Mouse (Mus musculus) heart, embryonic 11.5 days (tissue): ENCODE data around the gene Mrpl52. TPM values are rescaled to one million over a fixed set of nuclear protein-coding genes. Genes with fewer than 3 reads are reported as not detected.

ENCODE experiments used
- ATAC-seq: fragments of 200-750 bp; cut with Nextera tagmentation; replicated peaks from 2 replicates; pipeline ENCODE4 v1.8.0; 2017; ENCODE audit warnings: moderate library complexity; ENCODE audit not compliant: insufficient number of reproducible peaks, low FRiP score, low TSS enrichment
- H3K27ac ChIP-seq: fragments of 300-500 bp; sonication (generic); 2 replicates; pipeline ENCODE4 v1.5.1; 2014; ENCODE audit warnings: mild to moderate bottlenecking, low read depth, low read length
- H3K27me3 ChIP-seq: fragments of 300-500 bp; sonication (generic); 2 replicates; pipeline ENCODE4 v1.6.1; 2014; ENCODE audit warnings: mild to moderate bottlenecking, low read length, mixed read lengths; ENCODE audit not compliant: control insufficient read depth, insufficient read depth
- H3K36me3 ChIP-seq: fragments of 300-500 bp; sonication (generic); 2 replicates; pipeline ENCODE4 v1.6.1; 2014; ENCODE audit warnings: mild to moderate bottlenecking, low read length, moderate library complexity, mixed read lengths; ENCODE audit not compliant: control insufficient read depth, insufficient read depth
- H3K4me1 ChIP-seq: fragments of 300-500 bp; sonication (generic); 2 replicates; pipeline ENCODE4 v1.6.1; 2014; ENCODE audit warnings: low read length; ENCODE audit not compliant: control insufficient read depth, insufficient read depth
- H3K4me2 ChIP-seq: fragments of 300-500 bp; sonication (generic); 2 replicates; pipeline ENCODE4 v1.6.1; 2014; ENCODE audit warnings: mild to moderate bottlenecking, moderate library complexity
- H3K4me3 ChIP-seq: fragments of 300-500 bp; sonication (generic); 2 replicates; pipeline ENCODE4 v1.5.1; 2014; ENCODE audit warnings: low read depth, low read length
- H3K9ac ChIP-seq: fragments of 300-500 bp; sonication (generic); 2 replicates; pipeline ENCODE4 v1.6.1; 2014; ENCODE audit warnings: mild to moderate bottlenecking, low read depth, low read length, moderate library complexity
- H3K9me3 ChIP-seq: fragments of 300-500 bp; sonication (generic); replicated peaks from 2 replicates; pipeline ENCODE4 v1.6.1; 2016; ENCODE audit warnings: low read length; ENCODE audit not compliant: control insufficient read depth
- whole genome bisulfite sequencing: fragments of 180-500 bp; shearing (Covaris S2); extraction: QIAGEN DNeasy Blood & Tissue Kit; methylation state at CpG from one replicate; pipeline ENCODE4 v1.1.7; 2014; ENCODE audit not compliant: insufficient replicate concordance; 5-methylcytosine and 5-hydroxymethylcytosine counted together
- polyA plus RNA-seq: library from polyadenylated mRNA; unstranded; fragments of >200 nt; fragmentation: Nextera tagmentation; extraction: Ambion mirVana; gene quantifications from 2 replicates; pipeline ENCODE4 v1.2.1, GENCODE M21; 2014

The Mrpl52 gene
- polyA plus RNA-seq, 1 experiment from 2014 or later = 250 TPM

DNA sequence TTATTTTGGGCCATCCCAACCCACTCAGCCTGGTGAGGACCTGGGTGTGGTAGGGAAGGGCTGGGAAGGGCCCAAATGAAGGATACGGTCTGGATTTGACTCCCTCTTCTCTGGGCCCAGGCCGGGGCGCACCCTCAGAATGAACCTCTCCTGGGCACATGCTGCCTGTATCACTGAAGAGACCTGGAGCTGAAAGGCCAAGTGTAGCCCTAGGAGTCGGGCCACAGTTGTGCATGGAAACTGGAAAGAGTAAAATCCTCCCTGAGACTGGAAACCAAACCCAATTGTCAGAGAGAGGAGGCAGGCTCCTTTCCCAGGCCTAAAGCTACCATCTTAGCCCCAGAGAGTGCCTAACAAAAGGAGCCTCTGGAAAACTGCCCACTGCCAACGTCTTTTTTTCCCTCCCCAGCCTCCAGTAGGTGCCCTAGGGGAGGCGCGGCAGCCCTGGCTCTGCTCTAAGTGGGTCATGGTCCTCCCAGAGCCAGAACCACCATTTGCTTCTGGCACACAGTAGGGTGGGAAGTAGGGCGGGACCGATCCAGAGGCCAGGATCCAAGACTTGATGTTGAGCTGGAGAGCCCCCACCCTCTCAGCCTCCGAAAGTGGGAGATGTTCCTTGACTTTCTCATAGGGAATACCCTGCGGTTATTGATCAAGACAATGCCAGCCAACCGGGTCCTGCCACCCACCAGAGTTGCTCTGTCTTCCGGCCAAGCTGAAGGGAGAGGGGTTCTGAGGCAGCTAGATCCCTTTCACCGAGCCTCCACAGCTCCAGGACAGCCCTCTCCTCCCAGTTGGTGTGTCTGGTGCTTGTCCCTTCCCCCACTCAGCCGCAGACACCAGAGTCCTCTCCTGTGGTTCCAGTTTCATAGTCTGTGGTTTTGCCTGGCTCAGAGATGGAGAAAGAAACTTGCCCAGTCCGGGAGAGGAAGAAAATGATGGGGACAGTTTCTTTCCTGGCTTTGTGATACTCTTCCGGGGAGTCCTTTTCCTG, 6.4 kb downstream of the Mrpl52 start:
- no peak for ATAC-seq
- Histone ChIP-seq H3K4me3 (peak overlapping the region; percentile 82), H3K9me3 (no peaks in the 10 kb centered on the region), H3K36me3 (peaks cover 6% of the 10 kb centered on the region), H3K27me3 (no peaks in the 10 kb centered on the region), H3K4me1 (peaks cover 34% of the 10 kb centered on the region), H3K27ac (peak overlapping the region; percentile 96), H3K4me2 (peak overlapping the region; percentile 83), H3K9ac (peak overlapping the region; percentile 99)
- 24% methylated on average over 17 of the region's 17 CpGs for WGBS

DNA sequence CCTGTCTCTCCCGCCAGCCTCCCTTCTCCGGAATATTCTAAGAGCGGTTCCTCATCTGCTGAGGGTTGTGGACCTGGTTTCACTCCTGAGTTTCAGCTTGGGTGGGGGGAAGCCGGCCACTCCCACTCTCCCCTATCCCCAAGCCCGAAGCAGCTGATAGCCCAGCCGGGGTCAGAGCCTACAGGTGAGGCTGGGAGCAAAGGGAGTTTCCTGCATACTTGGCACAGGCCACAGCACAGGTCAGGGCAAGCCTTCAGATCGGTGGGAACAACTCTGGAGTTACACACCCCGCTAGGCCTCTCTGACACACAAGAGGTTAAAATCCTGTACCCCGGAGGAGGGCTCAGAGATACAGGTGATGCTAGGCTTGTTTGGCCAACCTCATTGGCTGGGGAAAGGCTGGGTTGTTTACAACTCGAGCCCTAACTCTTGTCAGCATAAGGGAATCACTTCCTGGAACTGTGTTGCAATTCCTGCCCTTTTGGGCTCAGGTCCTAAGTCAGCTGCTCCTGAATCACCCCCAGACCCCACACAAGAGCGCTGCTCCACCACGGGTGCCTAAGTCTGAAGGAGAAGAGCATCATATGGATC, 7.3 kb downstream of the Mrpl52 start:
- WGBS = 60% methylated on average over 12 of the region's 12 CpGs
- no peaks in the 10 kb centered on the region for H3K9me3 ChIP-seq
- ATAC-seq = no peak
- peaks cover 12% of the 10 kb centered on the region for H3K36me3 ChIP-seq
- H3K9ac ChIP-seq = 0 out of 2 replicates have a peak overlapping the region, but pooled peaks have one; percentile 28
- H3K27ac ChIP-seq = no peak overlapping the region
- H3K27me3 ChIP-seq = no peaks in the 10 kb centered on the region
- H3K4me1 ChIP-seq = peaks cover 34% of the 10 kb centered on the region
- peak overlapping the region; percentile 83 for H3K4me2 ChIP-seq
- peak overlapping the region; percentile 82 for H3K4me3 ChIP-seq

DNA sequence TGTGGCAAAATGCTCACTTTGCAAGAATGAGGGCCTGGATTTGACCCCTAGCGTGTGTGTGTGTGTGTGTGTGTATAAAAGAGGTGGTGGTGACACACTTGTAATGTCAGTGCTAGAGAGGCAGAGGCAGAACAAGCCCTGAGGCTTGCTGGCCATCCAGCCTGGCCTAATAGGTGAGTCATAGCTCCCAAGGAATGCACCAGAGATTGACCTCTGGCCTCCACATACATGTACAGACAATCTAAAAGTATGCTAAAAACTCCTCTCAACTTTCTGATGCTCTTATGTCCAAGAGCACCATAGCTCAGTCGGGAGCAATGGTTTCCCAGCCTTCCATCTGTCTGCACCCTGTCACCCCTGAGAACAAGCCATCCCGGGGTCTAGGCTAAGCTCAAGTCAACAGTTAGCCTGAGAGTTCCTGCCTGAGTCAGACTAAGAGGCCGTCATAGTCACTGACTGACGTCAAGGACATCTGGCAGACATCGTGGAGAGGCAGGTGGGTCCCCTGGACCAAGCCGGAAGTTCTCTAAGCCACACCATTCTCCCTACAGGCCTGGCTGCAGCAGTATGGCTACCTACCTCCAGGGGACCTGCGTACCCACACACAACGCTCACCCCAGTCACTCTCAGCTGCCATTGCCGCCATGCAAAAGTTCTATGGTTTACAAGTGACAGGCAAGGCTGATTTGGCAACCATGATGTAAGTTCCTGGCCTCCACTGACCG, 8.6 kb downstream of the Mrpl52 start:
- H3K4me3 ChIP-seq = no peak overlapping the region
- WGBS = 73% methylated on average over 11 of the region's 11 CpGs
- H3K9ac ChIP-seq = no peak overlapping the region
- H3K27me3 ChIP-seq = no peaks in the 10 kb centered on the region
- no peak for ATAC-seq
- no peak overlapping the region for H3K4me2 ChIP-seq
- peaks cover 19% of the 10 kb centered on the region for H3K36me3 ChIP-seq
- no peak overlapping the region for H3K27ac ChIP-seq
- H3K9me3 ChIP-seq = no peaks in the 10 kb centered on the region
- H3K4me1 ChIP-seq = peaks cover 22% of the 10 kb centered on the region

DNA sequence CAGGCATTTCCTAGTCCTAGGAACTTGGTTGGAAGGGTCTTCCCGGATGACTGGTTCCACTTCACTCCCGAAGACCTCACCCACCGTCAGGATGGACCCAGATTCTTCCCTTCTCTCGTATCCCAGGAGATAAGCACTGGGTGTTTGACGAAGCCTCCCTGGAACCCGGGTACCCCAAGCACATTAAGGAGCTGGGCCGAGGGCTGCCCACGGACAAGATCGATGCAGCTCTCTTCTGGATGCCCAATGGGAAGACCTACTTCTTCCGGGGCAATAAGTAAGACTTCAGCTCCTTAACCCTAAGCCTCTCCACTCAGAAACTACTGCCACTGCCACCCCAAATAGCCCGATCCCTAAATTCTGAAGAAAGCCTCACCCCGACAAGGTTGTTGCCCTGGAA, 12.4 kb downstream of the Mrpl52 start:
- 85% methylated on average over 12 of the region's 12 CpGs for WGBS
- no peak overlapping the region for H3K9ac ChIP-seq
- peaks cover 11% of the 10 kb centered on the region for H3K4me1 ChIP-seq
- H3K27me3 ChIP-seq = no peaks in the 10 kb centered on the region
- ATAC-seq = no peak
- no peaks in the 10 kb centered on the region for H3K9me3 ChIP-seq
- H3K36me3 ChIP-seq = peaks cover 19% of the 10 kb centered on the region
- no peak overlapping the region for H3K4me2 ChIP-seq
- H3K27ac ChIP-seq = no peak overlapping the region
- H3K4me3 ChIP-seq = no peak overlapping the region

DNA sequence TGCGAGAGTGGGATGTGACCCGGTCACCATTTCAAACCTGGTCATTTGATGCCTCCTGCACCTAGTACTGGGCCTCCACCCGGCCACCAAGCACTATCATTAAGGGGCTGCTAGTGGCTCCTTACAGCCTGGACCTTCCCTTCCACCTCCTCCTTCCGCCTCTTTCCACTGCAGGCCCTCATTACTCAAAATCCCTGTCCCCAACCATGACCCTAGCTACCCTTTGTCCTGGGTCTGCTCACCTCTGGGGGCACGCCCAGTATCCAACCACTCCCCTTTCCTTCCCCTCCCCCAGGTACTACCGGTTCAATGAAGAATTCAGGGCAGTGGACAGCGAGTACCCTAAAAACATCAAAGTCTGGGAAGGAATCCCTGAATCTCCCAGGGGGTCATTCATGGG, 12.9 kb downstream of the Mrpl52 start:
- Histone ChIP-seq H3K27ac (no peak overlapping the region), H3K4me3 (no peak overlapping the region), H3K4me2 (no peak overlapping the region), H3K9ac (no peak overlapping the region), H3K9me3 (no peaks in the 10 kb centered on the region), H3K4me1 (peaks cover 7% of the 10 kb centered on the region; the same call in 1 of the 2 replicates), H3K27me3 (no peaks in the 10 kb centered on the region), H3K36me3 (peaks cover 19% of the 10 kb centered on the region)
- no peak for ATAC-seq
- WGBS = 75% methylated on average over 7 of the region's 7 CpGs

DNA sequence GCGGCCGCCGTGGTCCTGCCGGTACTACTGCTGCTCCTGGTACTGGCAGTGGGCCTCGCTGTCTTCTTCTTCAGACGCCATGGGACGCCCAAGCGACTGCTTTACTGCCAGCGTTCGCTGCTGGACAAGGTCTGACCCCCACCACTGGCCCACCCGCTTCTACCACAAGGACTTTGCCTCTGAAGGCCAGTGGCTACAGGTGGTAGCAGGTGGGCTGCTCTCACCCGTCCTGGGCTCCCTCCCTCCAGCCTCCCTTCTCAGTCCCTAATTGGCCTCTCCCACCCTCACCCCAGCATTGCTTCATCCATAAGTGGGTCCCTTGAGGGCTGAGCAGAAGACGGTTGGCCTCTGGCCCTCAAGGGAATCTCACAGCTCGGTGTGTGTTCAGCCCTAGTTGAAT, 13.8 kb downstream of the Mrpl52 start:
- Histone ChIP-seq H3K9ac (no peak overlapping the region), H3K4me1 (peaks cover 8% of the 10 kb centered on the region; the same call in 1 of the 2 replicates), H3K27ac (no peak overlapping the region), H3K27me3 (no peaks in the 10 kb centered on the region), H3K36me3 (peaks cover 19% of the 10 kb centered on the region), H3K4me2 (no peak overlapping the region), H3K9me3 (no peaks in the 10 kb centered on the region), H3K4me3 (no peak overlapping the region)
- WGBS = 85% methylated on average over 13 of the region's 14 CpGs
- no peak for ATAC-seq

DNA sequence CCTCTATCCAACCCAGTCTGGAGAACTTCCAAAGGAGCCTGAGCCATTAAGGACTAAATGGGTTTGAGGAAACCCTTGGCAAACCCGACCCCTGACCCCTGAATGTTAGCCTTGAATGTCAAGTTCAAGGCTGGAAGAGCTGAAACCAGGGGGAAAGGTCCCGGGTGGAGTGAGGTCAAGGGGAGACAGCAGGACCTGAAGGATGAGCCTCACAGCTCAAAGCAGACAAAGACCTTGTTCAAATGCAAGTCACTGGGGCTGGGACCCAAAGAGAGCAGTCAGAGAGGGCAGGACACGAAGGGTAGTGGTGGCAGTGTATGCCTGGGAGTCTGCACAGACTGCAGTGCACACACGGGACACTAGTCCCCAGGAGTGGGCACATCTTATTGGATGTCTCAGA, 14.7 kb downstream of the Mrpl52 start:
- no peak overlapping the region for H3K9ac ChIP-seq
- no peaks in the 10 kb centered on the region for H3K27me3 ChIP-seq
- no peak overlapping the region for H3K27ac ChIP-seq
- 69% methylated on average over 4 of the region's 4 CpGs for WGBS
- H3K9me3 ChIP-seq = no peaks in the 10 kb centered on the region
- H3K36me3 ChIP-seq = peaks cover 15% of the 10 kb centered on the region
- H3K4me1 ChIP-seq = peaks cover 10% of the 10 kb centered on the region; the same call in 1 of the 2 replicates
- no peak overlapping the region for H3K4me3 ChIP-seq
- no peak for ATAC-seq
- no peak overlapping the region for H3K4me2 ChIP-seq

DNA sequence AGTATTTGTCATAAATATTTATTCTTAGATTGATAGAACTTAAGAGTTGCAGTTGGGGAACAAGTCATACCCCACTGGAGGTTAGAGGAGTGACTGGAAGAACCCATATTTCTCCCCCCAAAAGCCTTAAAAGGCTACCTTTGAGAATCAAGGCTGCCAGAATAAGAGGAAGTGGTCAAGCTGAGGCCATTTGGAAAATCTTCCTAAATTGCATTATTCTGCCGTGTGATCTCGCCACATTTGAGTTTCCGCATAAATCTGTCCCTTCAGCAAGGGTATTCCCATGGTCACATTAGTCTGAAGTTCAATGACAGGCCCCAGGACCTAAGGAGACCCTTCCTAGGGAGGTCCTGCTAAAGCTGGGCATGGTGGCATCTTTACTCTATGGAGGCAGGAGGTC, 15.8 kb downstream of the Mrpl52 start:
- no peak overlapping the region for H3K9ac ChIP-seq
- no peak overlapping the region for H3K4me3 ChIP-seq
- no peak overlapping the region for H3K4me2 ChIP-seq
- ATAC-seq = no peak
- H3K27me3 ChIP-seq = no peaks in the 10 kb centered on the region
- H3K4me1 ChIP-seq = peaks cover 10% of the 10 kb centered on the region; the same call in 1 of the 2 replicates
- no peaks in the 10 kb centered on the region for H3K9me3 ChIP-seq
- H3K27ac ChIP-seq = no peak overlapping the region
- 84% methylated on average over 3 of the region's 3 CpGs for WGBS
- peaks cover 15% of the 10 kb centered on the region for H3K36me3 ChIP-seq
